Comparison of ENCODE assay signal across 9 mouse cellular contexts in the genomic region with DNA sequence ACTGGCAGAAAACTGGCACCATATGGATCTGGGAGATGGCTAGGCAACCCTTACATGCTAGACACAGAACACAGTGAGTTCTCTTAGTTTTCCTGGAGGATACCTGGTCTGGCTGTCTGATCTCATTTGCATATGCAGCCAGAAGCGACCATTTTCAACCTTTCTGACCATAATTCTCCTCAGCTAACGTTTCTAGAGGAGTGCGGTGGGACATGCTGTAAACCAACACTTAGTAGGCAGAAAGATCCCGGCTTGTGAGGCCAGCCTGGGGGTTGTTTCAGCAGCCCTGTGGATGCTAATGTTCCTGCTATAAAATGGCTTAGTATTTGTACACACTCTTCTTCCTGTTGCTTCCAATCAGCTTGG.
A peak's percentile ranks its signal among the peaks of the same experiment; 100 is the strongest.
DNase-seq lines count a peak whose midpoint lies in the region; ATAC-seq and TF ChIP-seq lines count a peak whose summit lies in the region.
"Had no signal": no experiment of that assay in that cellular context is flagged by ENCODE, and none has a peak within 500 bp of the region (broad histone marks: within the 10 kb centered on the region; RNA-seq: fewer than 3 reads in every experiment).

No protein-coding gene starts in this region.

- peak overlapping the region; percentile 39 for H3K4me3 ChIP-seq in heart, embryonic 13.5 days
- H3K4me3 ChIP-seq in spleen, adult 2 months (ENCODE audit: extremely low read depth, insufficient read depth, insufficient read length): peak overlapping the region; percentile 70
- H3K4me3 ChIP-seq in limb, embryonic 13.5 days: peak overlapping the region; percentile 26
- H3K4me3 ChIP-seq in stomach, postnatal 0 days (ENCODE audit: low read depth, low read length): no peak overlapping the region

- 59% methylated on average over 4 of the region's 4 CpGs for WGBS in heart, embryonic 13.5 days
- WGBS in spleen, adult 2 months: 42% methylated on average over 4 of the region's 4 CpGs
- WGBS in limb, embryonic 13.5 days: 26% methylated on average over 4 of the region's 4 CpGs
- WGBS in stomach, postnatal 0 days: 56% methylated on average over 4 of the region's 4 CpGs

- H3K4me2 ChIP-seq in heart, embryonic 13.5 days: peak overlapping the region; percentile 64
- peak overlapping the region; percentile 55 for H3K4me2 ChIP-seq in limb, embryonic 13.5 days (replicated peaks)
- peak overlapping the region; percentile 51; the same call in 1 of the 2 replicates for H3K4me2 ChIP-seq in stomach, postnatal 0 days (replicated peaks; ENCODE audit: low read depth)

- no peaks in the 10 kb centered on the region for H3K36me3 ChIP-seq in heart, embryonic 13.5 days
- no peaks in the 10 kb centered on the region for H3K36me3 ChIP-seq in spleen, adult 2 months (ENCODE audit: control insufficient read depth, insufficient read depth, low read length)
- no peaks in the 10 kb centered on the region for H3K36me3 ChIP-seq in limb, embryonic 13.5 days
- H3K36me3 ChIP-seq in stomach, postnatal 0 days (ENCODE audit: control insufficient read depth, insufficient read depth, low read length): no peaks in the 10 kb centered on the region

- no peak for DNase-seq in heart, postnatal 14 days
- DNase-seq in spleen, adult 2 months (ENCODE audit: low read depth in 1 of 2, low spot score in 2 of 2): no peak
- no peak for DNase-seq in spleen, adult 18-20 months
- no peak for DNase-seq in stomach, postnatal 0 days (ENCODE audit: low spot score)
- no peak for DNase-seq in spleen, postnatal 36 days (ENCODE audit: low spot score in 2 of 2)
- no peak for DNase-seq in spleen, postnatal 10 days (ENCODE audit: low spot score in 2 of 2)
- DNase-seq: heart, postnatal 4 days had no signal

- peak overlapping the region; percentile 73 for H3K9ac ChIP-seq in heart, embryonic 13.5 days
- H3K9ac ChIP-seq in limb, embryonic 13.5 days: peak overlapping the region; percentile 56
- no peak overlapping the region for H3K9ac ChIP-seq in stomach, postnatal 0 days (ENCODE audit: low read length)

- ATAC-seq in heart, embryonic 13.5 days (ENCODE audit: extremely low read depth, insufficient number of reproducible peaks, low FRiP score, low TSS enrichment): no peak
- no peak for ATAC-seq in limb, embryonic 13.5 days (ENCODE audit: low FRiP score, low read depth)
- no peak for ATAC-seq in stomach, postnatal 0 days (ENCODE audit: low FRiP score, low TSS enrichment)

- no peak for TF ChIP-seq CTCF in spleen, adult 2 months (IDR thresholded peaks at IDR 0.05; ENCODE audit: extremely low read depth, insufficient read depth, insufficient read length, insufficient replicate concordance)
- no peak for TF ChIP-seq CTCF in stomach, postnatal 0 days (IDR thresholded peaks at IDR 0.05; ENCODE audit: low read depth)

- TF ChIP-seq EP300 in stomach, postnatal 0 days (optimal IDR thresholded peaks at IDR 0.05): no peak

- TF ChIP-seq POLR2A in spleen, adult 2 months (IDR thresholded peaks at IDR 0.05; ENCODE audit: low read depth, low read length): no peak

- peaks cover 19% of the 10 kb centered on the region for H3K4me1 ChIP-seq in heart, embryonic 13.5 days
- H3K4me1 ChIP-seq in spleen, adult 2 months (ENCODE audit: control insufficient read depth, insufficient read depth, insufficient read length): no peaks in the 10 kb centered on the region; the same call in 1 of the 2 replicates
- peaks cover 16% of the 10 kb centered on the region; the same call in 1 of the 2 replicates for H3K4me1 ChIP-seq in limb, embryonic 13.5 days
- H3K4me1 ChIP-seq in stomach, postnatal 0 days (replicated peaks; ENCODE audit: control insufficient read depth, insufficient read depth): no peaks in the 10 kb centered on the region

- H3K27me3 ChIP-seq in heart, embryonic 13.5 days (replicated peaks): peaks cover 14% of the 10 kb centered on the region
- no peaks in the 10 kb centered on the region for H3K27me3 ChIP-seq in spleen, adult 2 months (ENCODE audit: control insufficient read depth, insufficient read depth, low read length)
- peaks cover 17% of the 10 kb centered on the region for H3K27me3 ChIP-seq in limb, embryonic 13.5 days
- no peaks in the 10 kb centered on the region for H3K27me3 ChIP-seq in stomach, postnatal 0 days (ENCODE audit: control insufficient read depth, insufficient read depth, low read length)

- intact Hi-C loops in heart, postnatal 14 days (cut with DNase I): loop anchor here (2.0 kb wide), 2 partner anchors 173 to 271 kb away; a partner anchor contains a TSS

- no peaks in the 10 kb centered on the region for H3K9me3 ChIP-seq in heart, embryonic 13.5 days
- H3K9me3 ChIP-seq in limb, embryonic 13.5 days: no peaks in the 10 kb centered on the region
- H3K9me3 ChIP-seq in stomach, postnatal 0 days (ENCODE audit: control insufficient read depth, low read length): no peaks in the 10 kb centered on the region

- H3K27ac ChIP-seq in heart, embryonic 13.5 days (replicated peaks): no peak overlapping the region
- peak overlapping the region; percentile 99 for H3K27ac ChIP-seq in spleen, adult 2 months (ENCODE audit: insufficient read depth, low read length)
- no peak overlapping the region for H3K27ac ChIP-seq in limb, embryonic 13.5 days
- no peak overlapping the region for H3K27ac ChIP-seq in stomach, postnatal 0 days (replicated peaks)
